15 mouse cellular contexts compared by ENCODE assay signal in the genomic region with DNA sequence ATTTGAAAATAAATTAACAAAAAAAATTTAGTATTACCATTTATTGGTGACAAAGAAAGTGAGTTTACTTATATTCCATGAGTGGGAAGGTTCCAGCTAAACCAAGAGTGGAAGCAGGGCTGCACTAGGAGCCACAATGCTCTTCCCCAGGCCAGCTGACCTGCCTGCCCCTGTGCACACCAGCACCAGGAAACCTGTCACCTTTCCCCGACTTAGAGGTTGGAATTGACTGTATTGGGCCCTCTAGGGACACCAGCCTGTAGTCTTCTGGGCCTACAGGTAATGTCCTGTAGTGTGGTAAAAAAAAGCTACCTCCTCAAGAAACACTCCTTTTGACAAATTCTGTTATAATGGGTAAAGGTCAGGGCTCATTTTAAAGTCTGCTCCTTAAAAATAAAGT.
"Had no signal": no experiment of that assay in that cellular context is flagged by ENCODE, and none has a peak within 500 bp of the region (broad histone marks: within the 10 kb centered on the region; RNA-seq: fewer than 3 reads in every experiment).

No protein-coding gene starts in this region.

- H3K27me3 ChIP-seq: neural tube, embryonic 15.5 days; stomach, embryonic 15.5 days had no signal

- H3K4me2 ChIP-seq: neural tube, embryonic 15.5 days; stomach, embryonic 15.5 days had no signal

- DNase-seq: retina, postnatal 1 day; right cerebral cortex, adult 18-20 months; right cerebral cortex, postnatal 14 days; right cerebral cortex, postnatal 25 days; right cerebral cortex, postnatal 4 days; spleen, adult 18-20 months; thymus, adult 18-20 months; thymus, adult 2 months; thymus, postnatal 14 days; thymus, postnatal 25 days; thymus, postnatal 36 days; thymus, postnatal 4 days had no signal

- H3K27ac ChIP-seq: neural tube, embryonic 15.5 days; stomach, embryonic 15.5 days; stomach, postnatal 0 days had no signal

- H3K9ac ChIP-seq: neural tube, embryonic 15.5 days; stomach, embryonic 15.5 days had no signal

- H3K4me3 ChIP-seq: neural tube, embryonic 15.5 days; stomach, embryonic 15.5 days had no signal

- H3K9me3 ChIP-seq: neural tube, embryonic 15.5 days; stomach, embryonic 15.5 days had no signal

- H3K4me1 ChIP-seq: stomach, embryonic 15.5 days had no signal
